Mouse (Mus musculus) lung, adult 2 months (tissue): Measurements from ENCODE around the gene Tas1r1.

ENCODE experiments used
- CTCF ChIP-seq: fragments of 200-500 bp; IDR thresholded peaks from 2 replicates; pipeline ENCODE4 v1.5.1; 2011; ENCODE audit warnings: mild to moderate bottlenecking, low read length, control low read depth; ENCODE audit not compliant: insufficient read depth
- POLR2A ChIP-seq: fragments of 200-500 bp; IDR thresholded peaks from 2 replicates; pipeline ENCODE4 v1.6.1; 2011; ENCODE audit warnings: low read depth, mild to moderate bottlenecking, control low read depth, low read length, borderline replicate concordance; ENCODE audit errors: extremely low read depth

DNA sequence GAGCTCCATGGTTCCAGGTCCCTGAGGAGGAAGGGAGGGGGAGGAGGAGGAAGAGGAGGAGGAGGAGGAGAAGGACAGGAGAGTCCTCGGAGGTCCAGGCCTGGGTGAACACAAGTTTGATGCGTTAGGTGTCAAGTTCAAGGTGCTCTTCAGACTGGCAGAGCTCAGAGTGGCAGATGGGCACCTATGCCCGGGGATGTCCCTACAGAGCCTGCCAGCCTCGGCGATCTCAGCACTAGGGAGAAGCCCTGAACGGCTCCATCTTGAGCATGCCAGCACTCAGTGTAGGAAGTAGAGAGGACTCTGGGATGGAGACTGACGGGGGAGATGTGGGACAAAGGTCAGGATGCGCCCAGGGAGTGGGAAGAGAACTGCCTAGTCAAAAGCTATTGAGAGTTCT is 51.7 kb downstream of the Tas1r1 start:
- TF ChIP-seq POLR2A: no peak
- no peak for TF ChIP-seq CTCF
